Mouse (Mus musculus) stomach, postnatal 0 days (tissue): Measurements from ENCODE around the gene Rab42.

Experiments used
- CTCF ChIP-seq: IDR thresholded peaks from 2 replicates; pipeline ENCODE4 v1.5.1; 2016; ENCODE audit warnings: antibody characterized with exemption, low read depth, mild to moderate bottlenecking, moderate library complexity
- EP300 ChIP-seq: optimal IDR thresholded peaks from 2 replicates; pipeline ENCODE3; 2016; ENCODE audit warnings: antibody characterized with exemption

GRCm38 (mm10) chr4:132308437-132309139 is 5.4 kb upstream of the Rab42 start:
- TF ChIP-seq CTCF (no peak), EP300 (no peak)
